Mouse (Mus musculus) CH12F3 (cell line): Measurements from ENCODE around the gene Slc33a1.

Experiments used
- in situ Hi-C: fragments of 300-500 bp; cut with MboI; formaldehyde crosslinking; loops from 2 replicates; pipeline ENCODE4 v1.14.3; 2020; ENCODE audit warnings: low sequenced_read_pairs

Gene Slc33a1

GRCm38 (mm10) chr3:63964100-63964921 is at the start of gene Slc33a1:
TSS of gene Slc33a1 (minus strand) at chr3:63964768.
- in situ Hi-C loops, result no loop called here

- in situ Hi-C loops, result loop anchor here (25.0 kb wide), 1 partner anchor 1502 kb away; no protein-coding TSS in a partner anchor
Measured at GRCm38 (mm10) chr3:63988722-63989440, 24.3 kb upstream of the Slc33a1 start.

GRCm38 (mm10) chr3:63986656-63987055 is 22.1 kb upstream of the Slc33a1 start:
- in situ Hi-C loops, result loop anchor here (25.0 kb wide), 1 partner anchor 1499 kb away; no protein-coding TSS in a partner anchor

DNA sequence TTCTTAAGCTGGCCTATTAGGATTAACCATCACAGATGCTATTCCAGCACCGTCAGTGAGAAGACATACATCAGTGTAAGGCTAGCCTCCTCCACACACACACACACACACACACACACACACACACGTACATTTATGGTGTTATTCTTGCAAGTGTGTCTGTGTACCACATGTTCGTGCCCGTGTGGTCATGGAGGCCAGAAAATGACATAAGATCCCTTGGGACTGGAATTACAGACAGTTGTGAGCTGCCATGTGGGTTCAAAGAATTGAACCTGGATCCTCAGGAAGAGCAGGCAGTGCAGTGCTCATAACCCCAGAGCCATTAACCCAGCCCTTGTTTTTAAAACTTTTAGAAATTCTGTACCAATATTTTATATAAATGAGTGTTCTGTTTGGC is 13.3 kb upstream of the Slc33a1 start:
- in situ Hi-C loops, result loop anchor here (25.0 kb wide), 1 partner anchor 1491 kb away; no protein-coding TSS in a partner anchor

DNA sequence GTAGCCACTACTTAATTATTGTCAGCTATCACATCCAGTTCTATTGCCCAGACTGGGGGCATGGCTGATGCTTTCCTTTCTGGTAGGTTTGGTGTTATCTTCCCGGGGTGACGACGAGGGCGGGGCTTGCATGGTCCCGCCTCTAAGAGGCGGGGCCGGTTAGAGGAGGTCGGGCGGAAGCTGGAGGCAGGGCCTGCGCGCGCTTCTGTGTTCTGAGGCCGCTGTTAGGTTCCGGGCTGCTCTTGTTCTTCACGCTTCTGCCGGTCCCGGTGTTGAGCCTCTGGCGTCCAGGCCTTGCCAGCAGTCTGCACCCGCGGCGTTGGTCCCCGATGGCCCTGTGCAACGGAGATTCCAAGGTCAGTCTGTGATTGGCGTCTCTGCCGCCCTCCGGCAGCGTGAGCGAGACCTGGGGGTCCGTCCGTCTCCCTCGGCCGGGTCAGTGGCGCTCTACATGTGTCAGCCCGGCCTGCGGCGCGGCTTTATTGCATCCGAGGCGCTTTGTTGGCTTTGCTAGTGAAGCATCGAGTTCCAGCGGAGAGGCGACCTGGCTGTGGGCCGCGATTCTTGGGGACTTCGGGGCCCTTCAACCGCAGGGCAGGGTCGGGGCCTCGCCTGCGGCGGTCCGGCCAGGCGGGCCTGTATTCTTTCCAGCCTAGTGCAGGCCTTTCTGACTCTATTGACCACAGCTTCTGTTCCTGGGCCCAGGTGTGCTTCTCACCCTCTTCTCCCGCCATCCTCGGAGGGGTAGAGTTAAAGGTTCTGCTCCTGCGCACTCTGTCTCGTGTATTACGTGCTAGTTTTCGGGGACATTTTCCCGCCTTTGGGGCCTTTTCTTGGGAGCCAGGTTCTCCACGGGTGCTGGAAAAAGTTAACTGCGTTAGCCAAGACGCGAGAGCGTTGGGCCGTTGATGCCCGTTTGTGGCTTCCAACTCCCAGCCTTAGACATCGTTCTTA is 11.7 kb upstream of the Slc33a1 start, which contains the start of gene Gmps:
Gene Gmps (plus strand): TSS at position 152 of the 954 bp plus-strand sequence.
- in situ Hi-C loops, result loop anchor here (25.0 kb wide), 1 partner anchor 1489 kb away; no protein-coding TSS in a partner anchor

GRCm38 (mm10) chr3:63965929-63966328 is 1.4 kb upstream of the Slc33a1 start:
- in situ Hi-C loops, result no loop called here

DNA sequence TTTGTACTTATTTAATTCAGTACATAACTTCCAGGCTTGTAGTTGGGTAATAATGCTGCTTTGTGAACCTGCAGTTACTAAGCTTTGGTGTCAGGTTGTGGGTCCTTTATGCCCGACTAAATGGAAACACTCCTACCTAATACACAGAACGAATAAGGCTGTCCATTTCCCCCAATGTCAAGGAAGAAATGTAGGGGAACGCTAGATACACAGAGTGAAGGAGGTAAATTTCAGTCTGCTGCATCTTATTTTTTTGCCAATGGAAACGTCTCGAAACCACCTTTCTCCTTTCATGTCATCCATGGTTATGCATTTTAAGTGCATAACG is 318 bp upstream of the Slc33a1 start:
- in situ Hi-C loops, result no loop called here

GRCm38 (mm10) chr3:63963421-63964099 is 1.0 kb downstream of the Slc33a1 start:
- in situ Hi-C loops, result no loop called here

GRCm38 (mm10) chr3:63949837-63950236 is 14.7 kb downstream of the Slc33a1 start:
- in situ Hi-C loops, result no loop called here

- in situ Hi-C loops, result no loop called here
Measured at GRCm38 (mm10) chr3:63941204-63941850, 23.2 kb downstream of the Slc33a1 start.

GRCm38 (mm10) chr3:63938928-63939327 is 25.6 kb downstream of the Slc33a1 start:
- in situ Hi-C loops, result no loop called here

- in situ Hi-C loops, result no loop called here
Measured at GRCm38 (mm10) chr3:63928878-63929859, 35.4 kb downstream of the Slc33a1 start, which contains the start of gene E130311K13Rik. TSS of gene E130311K13Rik (minus strand) at chr3:63929472.

DNA sequence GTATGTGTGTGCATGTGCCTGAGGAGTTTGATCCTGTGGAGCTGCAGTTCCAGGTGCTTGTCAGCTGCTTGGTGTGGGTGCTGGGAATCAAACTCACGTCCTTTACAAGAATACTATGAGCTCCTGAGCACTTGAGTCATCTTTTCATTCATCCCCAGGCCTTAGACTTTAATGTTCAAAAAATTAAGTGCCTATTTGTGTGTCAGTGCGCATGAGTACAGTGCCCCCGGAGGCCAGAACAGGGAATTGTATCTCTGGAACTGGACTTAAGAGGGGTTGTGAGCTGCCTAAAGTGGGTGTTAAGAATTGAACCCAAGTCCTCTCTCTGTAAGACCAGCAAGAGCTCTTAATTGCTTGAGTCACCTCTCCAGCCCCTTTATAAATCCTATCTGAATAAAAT is 44.9 kb downstream of the Slc33a1 start:
- in situ Hi-C loops, result no loop called here

GRCm38 (mm10) chr3:63910301-63910700 is 54.3 kb downstream of the Slc33a1 start:
- in situ Hi-C loops, result no loop called here

- in situ Hi-C loops, result no loop called here
Measured at GRCm38 (mm10) chr3:63905241-63905640, 59.3 kb downstream of the Slc33a1 start.

GRCm38 (mm10) chr3:63904157-63904556 is 60.4 kb downstream of the Slc33a1 start:
- in situ Hi-C loops, result no loop called here

DNA sequence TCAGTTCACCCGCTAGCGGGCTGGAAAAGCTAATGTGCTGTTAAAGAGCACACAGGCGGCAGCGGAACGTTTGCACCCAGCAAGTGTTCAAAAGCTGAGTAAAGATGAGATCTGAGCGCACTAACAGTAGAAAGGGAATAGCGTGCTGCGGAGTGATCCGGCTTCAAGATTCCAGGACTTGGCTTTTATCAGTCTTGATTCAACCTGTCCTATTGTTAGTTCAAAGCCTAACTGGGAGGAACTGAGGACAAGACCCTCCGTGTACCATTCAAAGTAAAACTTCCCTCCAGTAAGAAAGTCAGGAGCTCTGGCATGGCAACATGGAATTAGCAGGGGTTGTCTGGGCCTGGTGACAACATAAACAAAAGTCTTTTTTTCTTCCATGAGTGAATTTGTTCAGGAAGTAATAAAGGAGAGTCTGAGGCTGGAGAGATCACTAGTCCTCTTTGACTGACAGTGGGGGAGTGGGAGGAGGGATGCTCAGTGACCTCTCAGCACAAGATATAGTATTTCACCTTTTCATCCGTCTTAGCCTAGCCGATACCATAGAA is 64.5 kb downstream of the Slc33a1 start:
- in situ Hi-C loops, result no loop called here

GRCm38 (mm10) chr3:63899309-63899695 is 65.3 kb downstream of the Slc33a1 start, which contains the start of gene Plch1:
TSS of gene Plch1 (minus strand) at chr3:63899472.
- in situ Hi-C loops, result no loop called here
